Mouse (Mus musculus): ENCODE measurements around the gene Dgkb. TPM values are rescaled to one million over a fixed set of nuclear protein-coding genes. Genes with fewer than 3 reads are reported as not detected.

Gene Dgkb
- polyA plus RNA-seq, 1 experiment from 2014 or later = 0.78 TPM

DNA sequence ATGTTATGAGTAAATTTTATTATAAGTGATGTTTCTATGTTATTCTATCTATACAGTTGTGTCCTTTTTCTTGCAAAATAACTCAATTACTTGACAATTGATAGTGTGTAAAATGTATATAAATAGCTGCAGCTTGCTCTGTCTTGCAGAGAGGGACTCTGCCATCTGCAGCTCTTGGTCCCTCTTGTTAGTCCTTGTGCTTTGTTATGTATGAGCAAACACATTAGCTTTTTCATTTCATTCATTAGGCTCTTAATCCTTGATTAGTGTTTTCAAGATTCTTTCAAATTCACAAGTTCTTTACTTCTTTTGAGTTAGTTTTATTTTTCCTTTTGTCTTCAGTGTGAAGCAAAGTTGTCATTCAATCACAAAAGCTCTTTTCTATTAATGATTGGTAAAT is 511.3 kb downstream of the Dgkb start:
- H3K27ac ChIP-seq = no peak overlapping the region
- no peak overlapping the region for H3K4me2 ChIP-seq (ENCODE audit: low read length)
- no peak for ATAC-seq (replicated peaks; ENCODE audit: low FRiP score, low read depth)
- no peak for DNase-seq (ENCODE audit: low spot score)
- no peak overlapping the region for H3K9ac ChIP-seq (ENCODE audit: low read depth, low read length)
- H3K27me3 ChIP-seq (ENCODE audit: insufficient read depth, low read length) = no peaks in the 10 kb centered on the region
- H3K36me3 ChIP-seq (ENCODE audit: insufficient read depth, low read length) = no peaks in the 10 kb centered on the region
- no peaks in the 10 kb centered on the region for H3K9me3 ChIP-seq (replicated peaks; ENCODE audit: low read length)
- TF ChIP-seq CTCF (IDR thresholded peaks at IDR 0.05; ENCODE audit: low read depth) = no peak
- H3K4me3 ChIP-seq (replicated peaks; ENCODE audit: low read depth, low read length) = no peak overlapping the region
- H3K4me1 ChIP-seq (replicated peaks; ENCODE audit: insufficient read depth, low read length) = no peaks in the 10 kb centered on the region

DNA sequence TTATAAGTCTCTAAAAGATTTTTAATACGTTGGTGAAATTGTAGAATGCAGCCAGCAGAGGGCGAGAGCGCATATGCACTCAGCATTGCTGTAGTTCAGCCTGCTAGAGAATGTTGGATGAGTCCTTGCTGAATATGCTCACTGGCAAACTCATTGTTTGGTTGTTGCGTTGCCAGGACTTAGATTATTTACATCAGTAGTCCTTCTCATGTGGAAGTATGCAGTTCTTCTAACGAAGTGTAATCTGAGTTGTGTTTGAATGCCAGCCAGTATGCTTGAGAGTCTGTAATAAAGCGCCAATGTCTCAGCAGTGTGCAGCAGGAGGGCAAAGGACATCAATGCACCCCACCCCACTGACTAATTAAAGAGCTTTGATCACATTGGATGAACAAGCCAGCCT is 525.1 kb downstream of the Dgkb start:
- H3K9ac ChIP-seq (ENCODE audit: low read depth, low read length) = no peak overlapping the region
- no peaks in the 10 kb centered on the region for H3K36me3 ChIP-seq (ENCODE audit: insufficient read depth, low read length)
- ATAC-seq (replicated peaks; ENCODE audit: low FRiP score, low read depth) (no peak), DNase-seq (ENCODE audit: low spot score) (peak; percentile 90)
- no peaks in the 10 kb centered on the region for H3K9me3 ChIP-seq (replicated peaks; ENCODE audit: low read length)
- no peak overlapping the region for H3K4me3 ChIP-seq (replicated peaks; ENCODE audit: low read depth, low read length)
- H3K27ac ChIP-seq = no peak overlapping the region
- no peaks in the 10 kb centered on the region for H3K4me1 ChIP-seq (replicated peaks; ENCODE audit: insufficient read depth, low read length)
- no peaks in the 10 kb centered on the region for H3K27me3 ChIP-seq (ENCODE audit: insufficient read depth, low read length)
- 8% methylated on average over 6 of the region's 6 CpGs for WGBS
- no peak overlapping the region for H3K4me2 ChIP-seq (ENCODE audit: low read length)
- TF ChIP-seq CTCF (IDR thresholded peaks at IDR 0.05; ENCODE audit: low read depth) = peak; percentile 82

DNA sequence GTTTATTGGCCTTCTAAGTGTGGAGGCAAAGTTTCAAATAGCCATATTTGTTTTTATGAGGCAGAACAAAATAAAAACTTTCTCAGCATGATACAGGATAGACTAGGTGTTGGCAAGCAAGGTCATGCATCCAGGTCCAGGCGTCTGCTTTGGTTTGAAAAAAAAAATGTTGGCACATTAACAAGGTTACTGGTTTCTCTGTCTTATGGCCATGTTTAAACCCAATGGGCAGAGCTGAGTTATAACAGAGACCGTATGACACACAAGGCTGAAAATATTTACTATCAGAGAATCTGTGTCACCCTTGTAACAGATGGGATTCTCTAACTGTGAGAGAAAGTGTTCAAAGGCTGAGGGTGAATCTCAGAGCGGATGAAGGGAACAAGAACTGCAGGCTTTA is 535.0 kb downstream of the Dgkb start:
- H3K36me3 ChIP-seq (ENCODE audit: insufficient read depth, low read length) = no peaks in the 10 kb centered on the region
- no peaks in the 10 kb centered on the region for H3K9me3 ChIP-seq (replicated peaks; ENCODE audit: low read length)
- H3K27me3 ChIP-seq (ENCODE audit: insufficient read depth, low read length) = no peaks in the 10 kb centered on the region
- H3K4me3 ChIP-seq (replicated peaks; ENCODE audit: low read depth, low read length) = no peak overlapping the region
- no peak for DNase-seq (ENCODE audit: low spot score)
- no peaks in the 10 kb centered on the region for H3K4me1 ChIP-seq (replicated peaks; ENCODE audit: insufficient read depth, low read length)
- no peak overlapping the region for H3K9ac ChIP-seq (ENCODE audit: low read depth, low read length)
- no peak overlapping the region for H3K4me2 ChIP-seq (ENCODE audit: low read length)
- no peak overlapping the region for H3K27ac ChIP-seq
- 84% methylated on average over 3 of the region's 3 CpGs for WGBS
- no peak for TF ChIP-seq CTCF (IDR thresholded peaks at IDR 0.05; ENCODE audit: low read depth)
- ATAC-seq (replicated peaks; ENCODE audit: low FRiP score, low read depth) = no peak

DNA sequence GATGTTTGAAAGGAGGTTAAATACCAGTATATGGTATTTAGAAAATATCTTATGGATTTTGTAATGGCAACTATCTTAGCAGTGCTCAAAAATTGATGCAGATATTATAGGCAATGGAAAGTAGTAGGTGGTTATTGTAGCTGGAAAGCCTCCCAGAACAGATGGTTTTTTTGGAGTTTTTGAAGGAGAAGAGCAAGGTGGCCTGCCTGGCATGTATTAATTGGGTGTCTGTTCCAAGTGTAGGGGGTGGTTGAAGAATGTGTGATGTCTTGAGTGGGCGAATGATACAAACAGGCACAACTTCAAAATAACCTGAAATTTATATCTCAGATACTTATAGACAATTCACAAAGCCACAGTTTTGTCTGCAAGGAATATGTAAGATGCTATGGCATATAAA is 538.9 kb downstream of the Dgkb start:
- no peak for DNase-seq (ENCODE audit: low spot score)

DNA sequence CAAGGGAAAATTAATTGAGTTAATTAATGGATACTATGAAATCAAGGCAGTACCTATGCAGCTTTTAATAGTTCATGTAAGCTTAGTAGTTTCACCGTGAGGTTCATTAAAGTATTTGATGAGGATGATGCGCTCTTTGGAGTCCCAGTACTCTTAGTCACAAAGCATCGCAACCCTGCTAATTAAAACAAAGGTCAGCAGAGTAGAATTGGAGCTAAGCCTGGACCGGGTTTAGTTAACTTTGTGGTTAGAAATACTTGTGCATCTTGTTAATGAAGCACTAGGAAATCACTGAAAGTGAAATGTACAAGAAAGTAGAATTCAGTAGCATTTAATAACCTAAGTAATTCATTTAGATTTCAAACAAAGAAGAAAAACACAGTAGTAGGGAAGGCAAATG is 544.0 kb downstream of the Dgkb start:
- Histone ChIP-seq H3K4me2 (ENCODE audit: low read length) (no peak overlapping the region), H3K9ac (ENCODE audit: low read depth, low read length) (no peak overlapping the region), H3K36me3 (ENCODE audit: insufficient read depth, low read length) (no peaks in the 10 kb centered on the region), H3K27me3 (ENCODE audit: insufficient read depth, low read length) (no peaks in the 10 kb centered on the region), H3K4me3 (replicated peaks; ENCODE audit: low read depth, low read length) (no peak overlapping the region), H3K27ac (no peak overlapping the region), H3K9me3 (replicated peaks; ENCODE audit: low read length) (no peaks in the 10 kb centered on the region), H3K4me1 (replicated peaks; ENCODE audit: insufficient read depth, low read length) (no peaks in the 10 kb centered on the region)
- no peak for TF ChIP-seq CTCF (IDR thresholded peaks at IDR 0.05; ENCODE audit: low read depth)
- ATAC-seq (replicated peaks; ENCODE audit: low FRiP score, low read depth) (no peak), DNase-seq (ENCODE audit: low spot score) (no peak)
- 79% methylated on average over 4 of the region's 4 CpGs for WGBS

More for the DNA sequence above, 538.9 kb downstream of the Dgkb start:
- no peak overlapping the region for H3K27ac ChIP-seq
- TF ChIP-seq CTCF (IDR thresholded peaks at IDR 0.05; ENCODE audit: low read depth) = no peak
- H3K4me2 ChIP-seq (ENCODE audit: low read length) = no peak overlapping the region
- H3K9ac ChIP-seq (ENCODE audit: low read depth, low read length) = no peak overlapping the region
- 86% methylated on average over 1 of the region's 1 CpGs for WGBS
- no peaks in the 10 kb centered on the region for H3K27me3 ChIP-seq (ENCODE audit: insufficient read depth, low read length)
- no peak overlapping the region for H3K4me3 ChIP-seq (replicated peaks; ENCODE audit: low read depth, low read length)
- ATAC-seq (replicated peaks; ENCODE audit: low FRiP score, low read depth) = no peak
- no peaks in the 10 kb centered on the region for H3K36me3 ChIP-seq (ENCODE audit: insufficient read depth, low read length)
- H3K4me1 ChIP-seq (replicated peaks; ENCODE audit: insufficient read depth, low read length) = no peaks in the 10 kb centered on the region
- H3K9me3 ChIP-seq (replicated peaks; ENCODE audit: low read length) = no peaks in the 10 kb centered on the region

DNA sequence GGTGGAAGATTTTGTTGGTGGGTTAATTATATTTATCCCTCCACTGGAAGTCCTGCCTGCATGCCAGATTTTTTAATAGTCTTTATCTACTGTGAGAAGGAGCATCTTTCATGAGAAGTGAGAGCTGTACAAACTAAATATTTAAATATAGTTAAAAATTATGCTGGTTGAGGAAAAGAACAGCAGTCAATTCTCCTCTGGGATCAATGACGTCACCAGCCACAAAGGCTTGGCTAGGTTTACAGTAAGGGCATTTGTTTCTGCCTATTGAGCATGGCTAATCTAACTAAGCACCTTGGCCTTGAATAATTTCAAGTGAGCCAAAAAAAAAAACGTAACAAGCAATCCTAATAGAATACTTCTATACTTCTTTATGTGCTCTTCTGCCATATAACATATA is 554.1 kb downstream of the Dgkb start:
- DNase-seq (ENCODE audit: low spot score) (no peak), ATAC-seq (replicated peaks; ENCODE audit: low FRiP score, low read depth) (no peak)
- Histone ChIP-seq H3K9ac (ENCODE audit: low read depth, low read length) (no peak overlapping the region), H3K27me3 (ENCODE audit: insufficient read depth, low read length) (no peaks in the 10 kb centered on the region), H3K4me2 (ENCODE audit: low read length) (no peak overlapping the region), H3K36me3 (ENCODE audit: insufficient read depth, low read length) (no peaks in the 10 kb centered on the region), H3K27ac (no peak overlapping the region), H3K4me1 (replicated peaks; ENCODE audit: insufficient read depth, low read length) (no peaks in the 10 kb centered on the region), H3K4me3 (replicated peaks; ENCODE audit: low read depth, low read length) (no peak overlapping the region), H3K9me3 (replicated peaks; ENCODE audit: low read length) (no peaks in the 10 kb centered on the region)
- WGBS = 72% methylated on average over 2 of the region's 2 CpGs
- no peak for TF ChIP-seq CTCF (IDR thresholded peaks at IDR 0.05; ENCODE audit: low read depth)

DNA sequence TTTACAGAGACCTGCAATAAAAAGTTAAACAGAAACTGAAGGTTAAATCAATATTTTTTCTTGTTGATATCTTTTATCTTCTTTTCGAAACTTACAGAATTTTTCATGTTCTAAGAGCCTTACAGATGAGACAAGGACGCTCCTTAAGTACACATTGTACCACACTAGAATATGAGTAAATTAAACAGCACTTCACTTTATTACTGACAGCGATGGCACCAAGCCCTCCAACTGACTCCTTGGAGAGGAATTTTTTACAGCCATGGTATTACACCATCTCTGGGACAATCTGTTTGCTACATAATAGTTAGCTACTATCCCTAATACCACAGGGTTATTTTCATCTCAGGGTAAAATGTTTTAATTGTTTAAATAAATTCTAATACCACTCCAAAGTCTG is 556.6 kb downstream of the Dgkb start:
- no peak for TF ChIP-seq CTCF (IDR thresholded peaks at IDR 0.05; ENCODE audit: low read depth)
- H3K4me2 ChIP-seq (ENCODE audit: low read length) = no peak overlapping the region
- no peak for DNase-seq (ENCODE audit: low spot score)
- no peaks in the 10 kb centered on the region for H3K4me1 ChIP-seq (replicated peaks; ENCODE audit: insufficient read depth, low read length)
- H3K9ac ChIP-seq (ENCODE audit: low read depth, low read length) = no peak overlapping the region
- ATAC-seq (replicated peaks; ENCODE audit: low FRiP score, low read depth) = no peak
- 73% methylated on average over 3 of the region's 3 CpGs for WGBS
- no peak overlapping the region for H3K4me3 ChIP-seq (replicated peaks; ENCODE audit: low read depth, low read length)
- H3K27ac ChIP-seq = no peak overlapping the region
- no peaks in the 10 kb centered on the region for H3K36me3 ChIP-seq (ENCODE audit: insufficient read depth, low read length)
- H3K9me3 ChIP-seq (replicated peaks; ENCODE audit: low read length) = no peaks in the 10 kb centered on the region
- no peaks in the 10 kb centered on the region for H3K27me3 ChIP-seq (ENCODE audit: insufficient read depth, low read length)
